Mouse (Mus musculus): ENCODE data around the gene Gm11596. TPM values are rescaled to one million over a fixed set of nuclear protein-coding genes. Genes with fewer than 3 reads are reported as not detected.
"Not testable (repeated sequence)": the region's sequence is repeated elsewhere in the genome, so short reads cannot be mapped to it uniquely, and the experiment has no call there.

The Gm11596 gene
- polyA plus RNA-seq (2012; fragmentation: generic; extraction: Trizol), result not detected
- long read RNA-seq, experiment 1, result 0 reads
- long read RNA-seq, experiment 2, result 0 reads

DNA sequence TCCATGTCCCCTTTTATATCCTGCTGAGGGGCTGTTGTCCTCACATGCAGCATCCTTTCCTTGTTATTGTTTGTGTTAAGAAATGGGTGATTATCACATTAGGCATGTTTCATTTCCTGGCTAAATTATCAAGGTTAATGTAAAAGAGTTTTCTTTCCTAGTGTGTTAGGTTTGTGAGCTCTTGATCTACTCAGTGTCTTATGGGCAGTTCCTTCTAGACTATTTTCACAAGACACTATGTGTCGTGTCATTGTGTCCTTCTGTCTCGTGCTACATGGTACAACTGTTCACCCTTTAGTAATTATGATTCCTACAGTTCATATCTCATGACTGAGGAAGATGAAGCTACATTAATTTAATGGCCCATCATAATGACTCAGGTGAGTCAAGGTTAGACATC, at the start of gene Gm11596:
Gene Gm11596, minus strand, starts transcription at position 101 of the 400 bp plus-strand sequence.
- TF ChIP-seq CTCF (IDR thresholded peaks at IDR 0.05; ENCODE audit: control insufficient read depth, insufficient read depth, insufficient read length) (no peak), FOSL1 (IDR thresholded peaks at IDR 0.05; ENCODE audit: insufficient read depth, low read length, poor library complexity, severe bottlenecking) (no peak), MYOG (IDR thresholded peaks at IDR 0.05; ENCODE audit: control insufficient read depth, extremely low read depth, insufficient read length) (no peak), CEBPB (IDR thresholded peaks at IDR 0.05; ENCODE audit: low read depth) (no peak), USF1 (IDR thresholded peaks at IDR 0.05; ENCODE audit: low read depth) (no peak), MYOD1 (IDR thresholded peaks at IDR 0.05; ENCODE audit: control insufficient read depth, insufficient read length, low read depth) (no peak), MAX (IDR thresholded peaks at IDR 0.05) (no peak)
- H3K4me3 ChIP-seq (ENCODE audit: insufficient read depth, poor library complexity, severe bottlenecking), result no peak within 1 kb of the TSS
- no peaks in the 10 kb centered on the region for H3K79me3 ChIP-seq (ENCODE audit: low read depth)
- H3K36me3 ChIP-seq (ENCODE audit: control insufficient read depth, insufficient read depth), result no peaks in the 10 kb centered on the region
- peaks cover 12% of the 10 kb centered on the region for H3K27me3 ChIP-seq (ENCODE audit: control insufficient read depth, insufficient read depth, insufficient read length)
- no peak within 1 kb of the TSS for H3ac ChIP-seq (ENCODE audit: control insufficient read depth, insufficient read length, low read depth)
- no peaks in the 10 kb centered on the region for H3K79me2 ChIP-seq (ENCODE audit: control insufficient read depth, insufficient read depth)

DNA sequence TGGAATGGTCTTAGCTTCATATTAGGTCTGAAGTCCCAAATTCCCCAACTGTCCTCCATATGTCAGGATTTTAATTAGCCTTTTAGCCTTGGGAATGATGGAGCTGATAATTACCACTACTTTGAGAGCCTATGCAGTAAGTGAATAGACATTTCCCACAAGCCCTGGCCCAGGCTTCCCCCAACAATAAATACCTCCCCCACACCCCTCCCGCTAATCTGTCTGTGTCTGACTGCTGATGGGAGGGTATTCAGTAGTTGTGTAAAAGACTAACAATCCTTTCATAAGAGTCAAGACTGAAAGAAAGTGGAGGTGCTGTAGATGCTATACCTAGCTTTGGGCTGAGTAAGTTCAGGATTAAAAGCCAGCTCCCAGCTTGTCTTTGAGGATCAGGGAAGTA, 48.9 kb upstream of the Gm11596 start:
- H3K27me3 ChIP-seq (ENCODE audit: control insufficient read depth, insufficient read depth, insufficient read length), result peaks cover 7% of the 10 kb centered on the region

DNA sequence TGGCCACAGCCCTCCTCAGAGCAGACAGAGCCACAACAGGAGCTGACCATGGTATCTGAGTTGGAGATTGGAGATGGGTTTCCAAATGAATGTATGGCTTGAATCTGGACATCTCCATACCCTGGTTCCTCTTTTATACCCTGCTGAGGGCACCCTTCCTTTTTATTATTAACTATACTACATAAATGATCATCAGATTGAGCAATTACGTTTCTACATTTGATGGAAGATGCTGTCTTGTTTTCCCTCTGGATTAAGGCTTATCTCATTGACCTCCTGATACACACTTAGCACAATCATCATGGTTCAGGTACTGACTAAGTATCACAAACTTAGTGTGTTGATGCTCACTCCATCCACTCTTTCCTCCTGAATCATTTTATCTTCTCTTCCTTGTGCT, 44.7 kb upstream of the Gm11596 start, which contains the start of gene 2300003K06Rik:
Gene 2300003K06Rik, minus strand, starts transcription at position 101 of the 400 bp plus-strand sequence.
- no peak within 1 kb of the TSS for H3ac ChIP-seq (ENCODE audit: control insufficient read depth, insufficient read length, low read depth)
- H3K27me3 ChIP-seq (ENCODE audit: control insufficient read depth, insufficient read depth, insufficient read length), result peaks cover 9% of the 10 kb centered on the region
- TF ChIP-seq CTCF (IDR thresholded peaks at IDR 0.05; ENCODE audit: control insufficient read depth, insufficient read depth, insufficient read length), result no peak
- no peaks in the 10 kb centered on the region for H3K36me3 ChIP-seq (ENCODE audit: control insufficient read depth, insufficient read depth)
- H3K79me3 ChIP-seq (ENCODE audit: low read depth), result no peaks in the 10 kb centered on the region
- H3K79me2 ChIP-seq (ENCODE audit: control insufficient read depth, insufficient read depth), result no peaks in the 10 kb centered on the region
- no peak within 1 kb of the TSS for H3K4me3 ChIP-seq (ENCODE audit: insufficient read depth, poor library complexity, severe bottlenecking)

More for the DNA sequence above, 48.9 kb upstream of the Gm11596 start:
- TF ChIP-seq CEBPB (IDR thresholded peaks at IDR 0.05; ENCODE audit: low read depth), result no peak
- TF ChIP-seq USF1 (IDR thresholded peaks at IDR 0.05; ENCODE audit: low read depth), result no peak
- TF ChIP-seq MAX (IDR thresholded peaks at IDR 0.05), result no peak
- no peak for TF ChIP-seq CTCF (IDR thresholded peaks at IDR 0.05; ENCODE audit: control insufficient read depth, insufficient read depth, insufficient read length)
- no peak for TF ChIP-seq MYOG (IDR thresholded peaks at IDR 0.05; ENCODE audit: control insufficient read depth, extremely low read depth, insufficient read length)
- no peak for TF ChIP-seq MYOD1 (IDR thresholded peaks at IDR 0.05; ENCODE audit: control insufficient read depth, insufficient read length, low read depth)
- no peak for TF ChIP-seq FOSL1 (IDR thresholded peaks at IDR 0.05; ENCODE audit: insufficient read depth, low read length, poor library complexity, severe bottlenecking)
- Histone ChIP-seq H3K79me2 (ENCODE audit: control insufficient read depth, insufficient read depth) (no peaks in the 10 kb centered on the region), H3K36me3 (ENCODE audit: control insufficient read depth, insufficient read depth) (no peaks in the 10 kb centered on the region), H3ac (ENCODE audit: control insufficient read depth, insufficient read length, low read depth) (no peak overlapping the region), H3K79me3 (ENCODE audit: low read depth) (no peaks in the 10 kb centered on the region), H3K4me3 (ENCODE audit: insufficient read depth, poor library complexity, severe bottlenecking) (no peak overlapping the region)

DNA sequence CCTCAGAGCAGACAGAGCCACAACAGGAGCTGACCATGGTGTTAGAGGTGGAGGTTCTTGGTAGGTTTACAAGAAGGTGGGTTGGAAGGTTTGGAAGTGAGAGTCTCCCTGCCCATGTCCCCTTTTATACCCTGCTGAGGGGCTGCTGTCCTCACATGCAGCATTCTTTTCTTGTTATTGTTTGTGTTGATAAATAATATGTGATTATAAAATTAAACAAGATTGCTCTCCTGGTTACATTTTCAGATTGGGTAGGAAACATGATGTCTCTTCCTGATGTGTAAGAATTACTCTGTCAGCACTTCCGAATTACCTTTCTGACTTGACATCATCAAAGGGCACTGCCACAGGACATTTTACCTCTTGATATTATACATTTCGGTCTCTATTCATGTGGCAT, 22.3 kb upstream of the Gm11596 start, which contains the start of gene Gm11564:
Gene Gm11564, minus strand, starts transcription at position 101 of the 400 bp plus-strand sequence.
- not testable (repeated sequence) for H3K4me3 ChIP-seq (ENCODE audit: insufficient read depth, poor library complexity, severe bottlenecking); H3K79me3 ChIP-seq (ENCODE audit: low read depth); H3K36me3 ChIP-seq (ENCODE audit: control insufficient read depth, insufficient read depth); H3K27me3 ChIP-seq (ENCODE audit: control insufficient read depth, insufficient read depth, insufficient read length); H3K79me2 ChIP-seq (ENCODE audit: control insufficient read depth, insufficient read depth); H3ac ChIP-seq (ENCODE audit: control insufficient read depth, insufficient read length, low read depth)

DNA sequence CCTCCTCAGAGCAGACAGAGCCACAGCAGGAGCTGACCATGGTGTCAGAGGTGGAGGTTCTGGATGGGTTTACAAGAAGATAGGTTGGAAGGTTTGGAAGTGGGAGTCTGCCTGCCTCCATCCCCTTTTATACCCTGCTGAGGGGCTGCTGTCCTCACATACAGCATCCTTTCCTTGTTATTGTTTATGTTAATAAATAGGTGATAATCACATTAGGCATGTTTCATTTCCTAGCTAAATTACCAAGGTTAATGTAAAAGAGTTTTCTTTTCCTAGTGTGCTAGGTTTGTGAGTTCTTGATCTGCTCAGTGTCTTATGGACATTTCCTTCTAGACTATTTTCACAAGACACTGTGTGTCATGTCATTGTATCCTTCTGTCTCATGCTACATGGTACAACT, 16.5 kb upstream of the Gm11596 start, which contains the start of gene Krtap4-13:
Gene Krtap4-13, minus strand, starts transcription at position 101 of the 400 bp plus-strand sequence.
- not testable (repeated sequence) for H3K36me3 ChIP-seq (ENCODE audit: control insufficient read depth, insufficient read depth); H3K27me3 ChIP-seq (ENCODE audit: control insufficient read depth, insufficient read depth, insufficient read length); H3K79me2 ChIP-seq (ENCODE audit: control insufficient read depth, insufficient read depth); H3K4me3 ChIP-seq (ENCODE audit: insufficient read depth, poor library complexity, severe bottlenecking); H3ac ChIP-seq (ENCODE audit: control insufficient read depth, insufficient read length, low read depth); H3K79me3 ChIP-seq (ENCODE audit: low read depth)

DNA sequence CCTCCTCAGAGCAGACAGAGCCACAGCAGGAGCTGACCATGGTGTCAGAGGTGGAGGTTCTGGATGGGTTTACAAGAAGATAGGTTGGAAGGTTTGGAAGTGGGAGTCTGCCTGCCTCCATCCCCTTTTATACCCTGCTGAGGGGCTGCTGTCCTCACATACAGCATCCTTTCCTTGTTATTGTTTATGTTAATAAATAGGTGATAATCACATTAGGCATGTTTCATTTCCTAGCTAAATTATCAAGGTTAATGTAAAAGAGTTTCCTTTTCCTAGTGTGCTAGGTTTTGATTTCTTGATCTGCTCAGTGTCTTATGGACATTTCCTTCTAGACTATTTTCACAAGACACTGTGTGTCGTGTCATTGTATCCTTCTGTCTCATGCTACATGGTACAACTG, 11.1 kb upstream of the Gm11596 start, which contains the start of gene Gm11554:
Gene Gm11554, minus strand, starts transcription at position 101 of the 400 bp plus-strand sequence.
- not testable (repeated sequence) for H3K27me3 ChIP-seq (ENCODE audit: control insufficient read depth, insufficient read depth, insufficient read length); H3K79me3 ChIP-seq (ENCODE audit: low read depth); H3ac ChIP-seq (ENCODE audit: control insufficient read depth, insufficient read length, low read depth); H3K36me3 ChIP-seq (ENCODE audit: control insufficient read depth, insufficient read depth); H3K4me3 ChIP-seq (ENCODE audit: insufficient read depth, poor library complexity, severe bottlenecking); H3K79me2 ChIP-seq (ENCODE audit: control insufficient read depth, insufficient read depth)

DNA sequence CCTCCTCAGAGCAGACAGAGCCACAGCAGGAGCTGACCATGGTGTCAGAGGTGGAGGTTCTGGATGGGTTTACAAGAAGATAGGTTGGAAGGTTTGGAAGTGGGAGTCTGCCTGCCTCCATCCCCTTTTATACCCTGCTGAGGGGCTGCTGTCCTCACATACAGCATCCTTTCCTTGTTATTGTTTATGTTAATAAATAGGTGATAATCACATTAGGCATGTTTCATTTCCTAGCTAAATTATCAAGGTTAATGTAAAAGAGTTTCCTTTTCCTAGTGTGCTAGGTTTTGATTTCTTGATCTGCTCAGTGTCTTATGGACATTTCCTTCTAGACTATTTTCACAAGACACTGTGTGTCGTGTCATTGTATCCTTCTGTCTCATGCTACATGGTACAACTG, 5.6 kb upstream of the Gm11596 start, which contains the start of gene Gm11569:
Gene Gm11569, minus strand, starts transcription at position 101 of the 400 bp plus-strand sequence.
- not testable (repeated sequence) for H3K36me3 ChIP-seq (ENCODE audit: control insufficient read depth, insufficient read depth); H3K27me3 ChIP-seq (ENCODE audit: control insufficient read depth, insufficient read depth, insufficient read length); H3ac ChIP-seq (ENCODE audit: control insufficient read depth, insufficient read length, low read depth); H3K79me2 ChIP-seq (ENCODE audit: control insufficient read depth, insufficient read depth); H3K4me3 ChIP-seq (ENCODE audit: insufficient read depth, poor library complexity, severe bottlenecking); H3K79me3 ChIP-seq (ENCODE audit: low read depth)

DNA sequence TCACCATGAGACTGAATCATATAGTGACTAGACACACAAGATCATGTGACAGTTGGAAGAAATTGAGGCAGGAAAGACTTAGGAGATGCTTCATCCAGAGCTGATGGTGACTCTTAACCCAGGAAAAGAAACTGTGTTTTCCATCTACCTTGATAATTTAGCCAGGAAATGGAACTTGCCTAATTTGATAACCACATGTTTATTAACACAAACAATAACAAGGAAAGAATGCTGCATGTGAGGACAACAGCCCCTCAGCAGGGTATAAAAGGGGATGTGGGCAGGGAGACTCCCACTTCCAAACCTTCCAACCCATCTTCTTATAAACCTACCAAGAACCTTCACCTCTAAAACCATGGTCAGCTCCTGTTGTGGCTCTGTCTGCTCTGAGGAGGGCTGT, 8.4 kb downstream of the Gm11596 start, which contains the start of gene Krtap4-9:
Gene Krtap4-9, plus strand, starts transcription at position 301 of the 400 bp plus-strand sequence.
- H3K79me3 ChIP-seq (ENCODE audit: low read depth); H3ac ChIP-seq (ENCODE audit: control insufficient read depth, insufficient read length, low read depth); H3K4me3 ChIP-seq (ENCODE audit: insufficient read depth, poor library complexity, severe bottlenecking); H3K27me3 ChIP-seq (ENCODE audit: control insufficient read depth, insufficient read depth, insufficient read length); H3K36me3 ChIP-seq (ENCODE audit: control insufficient read depth, insufficient read depth); H3K79me2 ChIP-seq (ENCODE audit: control insufficient read depth, insufficient read depth): not testable (repeated sequence)
